Mouse (Mus musculus): ENCODE data around the gene Pde4d. TPM values are rescaled to one million over a fixed set of nuclear protein-coding genes. Genes with fewer than 3 reads are reported as not detected.

The Pde4d gene
- polyA plus RNA-seq (2012; rRNA removed): 5.7 and 6.6 TPM in 2 replicates

GRCm38 (mm10) chr13:108449116-108450097 lies at the start of gene Pde4d:
Gene Pde4d (plus strand): TSS chr13:108449948.

Other genes with a start within 250 kb of the Pde4d start
- 0.70 and 0.89 TPM in 2 replicates for gene Elovl7, start 235.5 kb upstream of the Pde4d start, polyA plus RNA-seq (2012; rRNA removed)
- 0.98 and 1.7 TPM in 2 replicates for gene Depdc1b, start 133.6 kb upstream of the Pde4d start, polyA plus RNA-seq (2012; rRNA removed)